Mouse (Mus musculus): Measurements from ENCODE around the gene Rab40b. TPM values are rescaled to one million over a fixed set of nuclear protein-coding genes. Genes with fewer than 3 reads are reported as not detected.
A peak's percentile ranks its signal among the peaks of the same experiment; 100 is the strongest.

The Rab40b gene
- polyA plus RNA-seq (2021; fragmentation: Nextera tagmentation), result 62.3 and 67.5 TPM in 2 replicates
- long read RNA-seq, experiment 1, transcript Rab40b-201 (6 exons, 1,861 nt), result major isoform, 112 of 137 reads
- long read RNA-seq, experiment 1, partial matches to known transcripts, result 8 of 137 reads
- long read RNA-seq, experiment 1, other reads (novel, unspliced or antisense), result 17 of 137 reads
- long read RNA-seq, experiment 2, transcript Rab40b-201 (6 exons, 1,861 nt), result major isoform, 344 of 382 reads
- long read RNA-seq, experiment 2, partial matches to known transcripts, result 7 of 382 reads
- long read RNA-seq, experiment 2, other reads (novel, unspliced or antisense), result 31 of 382 reads

GRCm38 (mm10) chr11:121387750-121388553 lies at the start of gene Rab40b:
Rab40b (minus strand) TSS chr11:121388251.

GRCm38 (mm10) chr11:121434156-121435155 lies 46.4 kb upstream of the Rab40b start, which contains the start of gene Fn3k:
Fn3k (plus strand) TSS chr11:121434913.

DNA sequence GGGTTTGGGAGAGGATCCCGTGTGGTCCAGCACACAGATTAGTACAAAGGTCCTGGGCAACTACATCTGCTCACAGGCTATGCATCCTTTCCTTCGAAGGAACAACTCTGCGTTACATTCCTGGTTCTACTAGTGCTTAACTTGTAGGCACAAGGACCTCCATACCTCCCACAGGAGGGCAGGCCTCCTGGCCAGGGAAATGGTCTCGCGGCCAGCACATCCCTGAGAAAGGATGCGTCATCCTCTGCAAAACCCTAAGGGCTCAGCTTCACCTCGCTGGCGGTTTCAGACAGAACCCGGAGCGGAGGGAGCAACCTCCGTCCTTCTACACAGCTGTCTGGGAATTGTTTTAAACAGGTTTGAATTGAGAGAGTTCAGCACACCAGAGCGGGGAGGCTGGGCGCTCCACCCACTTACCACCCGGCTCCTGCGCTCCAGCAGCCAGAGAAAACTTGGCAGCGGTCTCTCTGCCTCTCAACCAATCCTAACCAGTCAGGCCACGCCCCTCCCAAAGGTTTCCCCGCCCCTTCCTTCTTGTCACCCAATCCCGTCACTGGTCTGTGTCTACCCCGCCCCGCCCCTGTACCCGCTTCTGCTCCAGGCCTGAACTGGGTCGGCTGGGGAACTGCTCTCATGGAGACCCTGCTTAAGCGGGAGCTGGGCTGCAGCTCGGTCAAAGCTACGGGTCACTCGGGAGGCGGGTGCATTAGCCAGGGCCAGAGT lies 32.9 kb upstream of the Rab40b start, which contains the start of gene Fn3krp:
Gene Fn3krp, plus strand, starts transcription at position 572 of the 723 bp plus-strand sequence.

GRCm38 (mm10) chr11:121354091-121354707 lies 33.9 kb downstream of the Rab40b start, which contains the start of gene Wdr45b:
Wdr45b (minus strand) TSS chr11:121354445.

Small RNA genes lying within 50 kb of the gene (microRNA-seq; reads per million reads assigned to microRNA genes)
- gene Mir7236, result 2.1 reads per million, percentile 3 among the genes with 10 or more reads in this experiment

Other genes starting within 250 kb of the Rab40b start
- not detected in 2 replicates for gene Tex19.1, start 242.1 kb downstream of the Rab40b start, polyA plus RNA-seq (2021; fragmentation: Nextera tagmentation)
- gene Uts2r, start 228.0 kb downstream of the Rab40b start, polyA plus RNA-seq (2021; fragmentation: Nextera tagmentation), result 0.26 and 0.31 TPM in 2 replicates
- gene Hexdc, start 183.8 kb downstream of the Rab40b start, polyA plus RNA-seq (2021; fragmentation: Nextera tagmentation), result 6.2 and 6.6 TPM in 2 replicates
- gene Ogfod3, start 183.5 kb downstream of the Rab40b start, polyA plus RNA-seq (2021; fragmentation: Nextera tagmentation), result 24.9 and 31.0 TPM in 2 replicates
- gene Cybc1, start 158.9 kb downstream of the Rab40b start, polyA plus RNA-seq (2021; fragmentation: Nextera tagmentation), result 15.5 and 16.1 TPM in 2 replicates
- 12.7 and 16.5 TPM in 2 replicates for gene Narf, start 151.0 kb downstream of the Rab40b start, polyA plus RNA-seq (2021; fragmentation: Nextera tagmentation)
- 5.0 and 6.3 TPM in 2 replicates for gene Foxk2, start 128.3 kb downstream of the Rab40b start, polyA plus RNA-seq (2021; fragmentation: Nextera tagmentation)
- gene Wdr45b, start 33.8 kb downstream of the Rab40b start, polyA plus RNA-seq (2021; fragmentation: Nextera tagmentation), result 68.8 and 69.2 TPM in 2 replicates
- gene Fn3krp, start 33.1 kb upstream of the Rab40b start, polyA plus RNA-seq (2021; fragmentation: Nextera tagmentation), result 33.2 and 42.9 TPM in 2 replicates
- 51.2 and 62.7 TPM in 2 replicates for gene Fn3k, start 46.7 kb upstream of the Rab40b start, polyA plus RNA-seq (2021; fragmentation: Nextera tagmentation)
- 13.3 and 14.7 TPM in 2 replicates for gene Tbcd, start 63.7 kb upstream of the Rab40b start, polyA plus RNA-seq (2021; fragmentation: Nextera tagmentation)
- 0.04 TPM in 1 of 2 replicates, not detected in the other for gene Zfp750, start 131.1 kb upstream of the Rab40b start, polyA plus RNA-seq (2021; fragmentation: Nextera tagmentation)